Mouse (Mus musculus): ENCODE data around the gene Mob4. TPM values are rescaled to one million over a fixed set of nuclear protein-coding genes. Genes with fewer than 3 reads are reported as not detected.

Mob4 gene
- total RNA-seq, 1 experiment, result 37.0 TPM

GRCm38 (mm10) chr1:55134301-55134700 is 3.3 kb downstream of the Mob4 start:
- no peak for DNase-seq (ENCODE audit: low read depth, low spot score)
- in situ Hi-C loops (cut with MboI; ENCODE audit: low sequenced_read_pairs in 2 of 2, unreplicated experiment in 2 of 2), result no loop called here
- Histone ChIP-seq H3K4me3 (ENCODE audit: insufficient read depth in 1 of 2, low read depth in 1 of 2, low read length in 2 of 2, poor library complexity in 1 of 2, severe bottlenecking in 1 of 2) (no peak overlapping the region), H3K27ac (ENCODE audit: insufficient read depth, low read depth, low read length, poor library complexity, severe bottlenecking) (no peak overlapping the region), H3K4me1 (ENCODE audit: control insufficient read depth in 2 of 2, insufficient read depth in 2 of 2, low read length in 2 of 2, poor library complexity in 1 of 2) (peaks cover 1 to 10% of the 10 kb centered on the region in 2 experiments; a peak in 3 of 4 replicates), H3K9ac (ENCODE audit: insufficient read depth, low read depth, low read length, poor library complexity, severe bottlenecking) (no peak overlapping the region), H3K9me3 (ENCODE audit: control insufficient read depth, insufficient read depth, low read depth, low read length) (no peaks in the 10 kb centered on the region), H3K36me3 (ENCODE audit: control insufficient read depth, insufficient read depth, low read length, poor library complexity, severe bottlenecking) (no peaks in the 10 kb centered on the region)
- TF ChIP-seq CHD2 (IDR thresholded peaks at IDR 0.05; ENCODE audit: low read depth, low read length) (no peak), HCFC1 (IDR thresholded peaks at IDR 0.05; ENCODE audit: borderline replicate concordance, insufficient read depth, low read length) (no peak), ZC3H11A (IDR thresholded peaks at IDR 0.05; ENCODE audit: borderline replicate concordance, low read depth, low read length) (no peak), ZNF384 (IDR thresholded peaks at IDR 0.05; ENCODE audit: low read depth, low read length) (no peak), MAFK (IDR thresholded peaks at IDR 0.05; ENCODE audit: insufficient read depth, low read depth, low read length) (no peak)

GRCm38 (mm10) chr1:55135846-55136245 is 4.8 kb downstream of the Mob4 start:
- Histone ChIP-seq H3K4me1 (ENCODE audit: control insufficient read depth in 2 of 2, insufficient read depth in 2 of 2, low read length in 2 of 2, poor library complexity in 1 of 2) (peaks cover 0 to 4% of the 10 kb centered on the region in 2 experiments; a peak in 1 of 4 replicates), H3K9ac (ENCODE audit: insufficient read depth, low read depth, low read length, poor library complexity, severe bottlenecking) (no peak overlapping the region), H3K27ac (ENCODE audit: insufficient read depth, low read depth, low read length, poor library complexity, severe bottlenecking) (no peak overlapping the region), H3K4me3 (ENCODE audit: insufficient read depth in 1 of 2, low read depth in 1 of 2, low read length in 2 of 2, poor library complexity in 1 of 2, severe bottlenecking in 1 of 2) (no peak overlapping the region), H3K36me3 (ENCODE audit: control insufficient read depth, insufficient read depth, low read length, poor library complexity, severe bottlenecking) (no peaks in the 10 kb centered on the region), H3K9me3 (ENCODE audit: control insufficient read depth, insufficient read depth, low read depth, low read length) (no peaks in the 10 kb centered on the region)
- no peak for DNase-seq (ENCODE audit: low read depth, low spot score)
- in situ Hi-C loops (cut with MboI; ENCODE audit: low sequenced_read_pairs in 2 of 2, unreplicated experiment in 2 of 2), result no loop called here
- no peak for TF ChIP-seq HCFC1 (IDR thresholded peaks at IDR 0.05; ENCODE audit: borderline replicate concordance, insufficient read depth, low read length)
- TF ChIP-seq MAFK (IDR thresholded peaks at IDR 0.05; ENCODE audit: insufficient read depth, low read depth, low read length), result no peak
- TF ChIP-seq CHD2 (IDR thresholded peaks at IDR 0.05; ENCODE audit: low read depth, low read length), result no peak
- no peak for TF ChIP-seq ZC3H11A (IDR thresholded peaks at IDR 0.05; ENCODE audit: borderline replicate concordance, low read depth, low read length)
- no peak for TF ChIP-seq ZNF384 (IDR thresholded peaks at IDR 0.05; ENCODE audit: low read depth, low read length)

GRCm38 (mm10) chr1:55144338-55144737 is 13.3 kb downstream of the Mob4 start:
- no peaks in the 10 kb centered on the region for H3K9me3 ChIP-seq (ENCODE audit: control insufficient read depth, insufficient read depth, low read depth, low read length)
- H3K4me1 ChIP-seq (ENCODE audit: control insufficient read depth in 2 of 2, insufficient read depth in 2 of 2, low read length in 2 of 2, poor library complexity in 1 of 2), result no peaks in the 10 kb centered on the region
- H3K36me3 ChIP-seq (ENCODE audit: control insufficient read depth, insufficient read depth, low read length, poor library complexity, severe bottlenecking), result peaks cover 12% of the 10 kb centered on the region
- H3K27ac ChIP-seq (ENCODE audit: insufficient read depth, low read depth, low read length, poor library complexity, severe bottlenecking), result no peak overlapping the region
- in situ Hi-C loops (cut with MboI; ENCODE audit: low sequenced_read_pairs in 2 of 2, unreplicated experiment in 2 of 2), result no loop called here
- TF ChIP-seq ZC3H11A (IDR thresholded peaks at IDR 0.05; ENCODE audit: borderline replicate concordance, low read depth, low read length) (no peak), HCFC1 (IDR thresholded peaks at IDR 0.05; ENCODE audit: borderline replicate concordance, insufficient read depth, low read length) (no peak), ZNF384 (IDR thresholded peaks at IDR 0.05; ENCODE audit: low read depth, low read length) (no peak)
- no peak for DNase-seq (ENCODE audit: low read depth, low spot score)
- no peak overlapping the region for H3K9ac ChIP-seq (ENCODE audit: insufficient read depth, low read depth, low read length, poor library complexity, severe bottlenecking)
- no peak overlapping the region for H3K4me3 ChIP-seq (ENCODE audit: insufficient read depth in 1 of 2, low read depth in 1 of 2, low read length in 2 of 2, poor library complexity in 1 of 2, severe bottlenecking in 1 of 2)

- DNase-seq (ENCODE audit: low read depth, low spot score), result no peak
- in situ Hi-C loops (cut with MboI; ENCODE audit: low sequenced_read_pairs in 2 of 2, unreplicated experiment in 2 of 2), result no loop called here
- Histone ChIP-seq H3K9ac (ENCODE audit: insufficient read depth, low read depth, low read length, poor library complexity, severe bottlenecking) (no peak overlapping the region), H3K4me1 (ENCODE audit: control insufficient read depth in 2 of 2, insufficient read depth in 2 of 2, low read length in 2 of 2, poor library complexity in 1 of 2) (no peaks in the 10 kb centered on the region), H3K4me3 (ENCODE audit: insufficient read depth in 1 of 2, low read depth in 1 of 2, low read length in 2 of 2, poor library complexity in 1 of 2, severe bottlenecking in 1 of 2) (no peak overlapping the region), H3K36me3 (ENCODE audit: control insufficient read depth, insufficient read depth, low read length, poor library complexity, severe bottlenecking) (peaks cover 14% of the 10 kb centered on the region), H3K27ac (ENCODE audit: insufficient read depth, low read depth, low read length, poor library complexity, severe bottlenecking) (no peak overlapping the region), H3K9me3 (ENCODE audit: control insufficient read depth, insufficient read depth, low read depth, low read length) (no peaks in the 10 kb centered on the region)
- TF ChIP-seq ZNF384 (IDR thresholded peaks at IDR 0.05; ENCODE audit: low read depth, low read length) (no peak), HCFC1 (IDR thresholded peaks at IDR 0.05; ENCODE audit: borderline replicate concordance, insufficient read depth, low read length) (no peak), ZC3H11A (IDR thresholded peaks at IDR 0.05; ENCODE audit: borderline replicate concordance, low read depth, low read length) (no peak), CHD2 (IDR thresholded peaks at IDR 0.05; ENCODE audit: low read depth, low read length) (no peak), MAFK (IDR thresholded peaks at IDR 0.05; ENCODE audit: insufficient read depth, low read depth, low read length) (no peak)
Observed at GRCm38 (mm10) chr1:55145556-55145955, 14.5 kb downstream of the Mob4 start.

- in situ Hi-C loops (cut with MboI; ENCODE audit: low sequenced_read_pairs in 2 of 2, unreplicated experiment in 2 of 2), result no loop called here
- peaks cover 2% of the 10 kb centered on the region; the same call in 1 of the 2 replicates for H3K36me3 ChIP-seq (ENCODE audit: control insufficient read depth, insufficient read depth, low read length, poor library complexity, severe bottlenecking)
Observed at GRCm38 (mm10) chr1:55157329-55157728, 26.3 kb downstream of the Mob4 start.

More at GRCm38 (mm10) chr1:55157329-55157728, 26.3 kb downstream of the Mob4 start:
- Histone ChIP-seq H3K4me3 (ENCODE audit: insufficient read depth in 1 of 2, low read depth in 1 of 2, low read length in 2 of 2, poor library complexity in 1 of 2, severe bottlenecking in 1 of 2) (no peak overlapping the region), H3K9ac (ENCODE audit: insufficient read depth, low read depth, low read length, poor library complexity, severe bottlenecking) (no peak overlapping the region), H3K27ac (ENCODE audit: insufficient read depth, low read depth, low read length, poor library complexity, severe bottlenecking) (no peak overlapping the region), H3K9me3 (ENCODE audit: control insufficient read depth, insufficient read depth, low read depth, low read length) (no peaks in the 10 kb centered on the region), H3K4me1 (ENCODE audit: control insufficient read depth in 2 of 2, insufficient read depth in 2 of 2, low read length in 2 of 2, poor library complexity in 1 of 2) (peaks cover 0 to 3% of the 10 kb centered on the region in 2 experiments; a peak in 1 of 4 replicates)
- DNase-seq (ENCODE audit: low read depth, low spot score), result no peak
- TF ChIP-seq ZC3H11A (IDR thresholded peaks at IDR 0.05; ENCODE audit: borderline replicate concordance, low read depth, low read length) (no peak), MAFK (IDR thresholded peaks at IDR 0.05; ENCODE audit: insufficient read depth, low read depth, low read length) (no peak), HCFC1 (IDR thresholded peaks at IDR 0.05; ENCODE audit: borderline replicate concordance, insufficient read depth, low read length) (no peak), CHD2 (IDR thresholded peaks at IDR 0.05; ENCODE audit: low read depth, low read length) (no peak), ZNF384 (IDR thresholded peaks at IDR 0.05; ENCODE audit: low read depth, low read length) (no peak)
